Mouse (Mus musculus): ENCODE measurements at regions not wholly inside any gene's neighbourhood (a gene's known extent, or its start where the extent isn't known, plus 50 kb on each side); places are given as distances from the start of the nearest gene placed in this dataset.

DNA sequence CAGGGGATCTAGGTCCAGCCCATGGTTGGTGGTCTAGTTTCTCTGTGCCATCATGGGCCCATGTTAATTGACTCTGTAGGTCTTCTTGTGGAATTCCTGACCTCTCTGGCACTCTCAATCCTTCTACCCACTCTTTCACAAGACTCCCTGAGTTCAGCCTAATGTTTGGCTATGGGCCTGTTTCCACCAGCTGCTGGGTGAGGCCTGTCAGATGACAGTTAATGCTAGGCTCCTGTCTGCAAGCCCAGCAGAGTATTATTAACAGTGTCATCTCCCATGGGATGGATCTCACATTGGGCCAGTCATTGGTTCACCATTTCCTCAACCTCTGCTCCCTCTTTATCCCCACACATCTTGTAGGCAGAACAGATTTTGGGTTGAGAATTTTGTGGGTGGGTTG is 271.5 kb upstream of the Gm21798 start:
- TF ChIP-seq CTCF (IDR thresholded peaks at IDR 0.05; ENCODE audit: insufficient read depth, low read length) (no peak), POLR2A (IDR thresholded peaks at IDR 0.05; ENCODE audit: borderline replicate concordance, extremely low read depth, low read depth, low read length) (no peak)
